Mouse (Mus musculus) lung, embryonic 16.5 days (tissue): ENCODE results near the gene Rnd3. TPM values are rescaled to one million over a fixed set of nuclear protein-coding genes. Genes with fewer than 3 reads are reported as not detected.

Experiments used
- ATAC-seq: fragments of 200-750 bp; cut with Nextera tagmentation; 2 replicates; pipeline ENCODE4 v1.8.0; 2017; ENCODE audit warnings: low read depth, mild to moderate bottlenecking, moderate library complexity
- H3K27ac ChIP-seq: fragments of 300-500 bp; sonication (generic); 2 replicates; pipeline ENCODE4 v1.5.1; 2014; ENCODE audit warnings: mild to moderate bottlenecking, control low read depth, low read length
- H3K27me3 ChIP-seq: fragments of 300-500 bp; sonication (generic); 2 replicates; pipeline ENCODE4 v1.6.1; 2014; ENCODE audit warnings: low read depth, low read length, mixed read lengths; ENCODE audit not compliant: control insufficient read depth, insufficient read depth
- H3K36me3 ChIP-seq: fragments of 300-500 bp; sonication (generic); 2 replicates; pipeline ENCODE4 v1.6.1; 2014; ENCODE audit warnings: low read length; ENCODE audit not compliant: control insufficient read depth, insufficient read depth
- H3K4me1 ChIP-seq: fragments of 300-500 bp; sonication (generic); replicated peaks from 2 replicates; pipeline ENCODE4 v1.6.1; 2014; ENCODE audit warnings: low read length, mixed read lengths; ENCODE audit not compliant: control insufficient read depth, insufficient read depth
- H3K4me2 ChIP-seq: fragments of 300-500 bp; sonication (generic); 2 replicates; pipeline ENCODE4 v1.6.1; 2014; ENCODE audit warnings: low read depth, low read length, control low read depth
- H3K4me3 ChIP-seq: fragments of 300-500 bp; sonication (generic); 2 replicates; pipeline ENCODE4 v1.5.1; 2014; ENCODE audit warnings: mild to moderate bottlenecking, low read length, control low read depth
- H3K9ac ChIP-seq: fragments of 300-500 bp; sonication (generic); 2 replicates; pipeline ENCODE4 v1.6.1; 2014; ENCODE audit warnings: low read length, control low read depth
- H3K9me3 ChIP-seq: fragments of 300-500 bp; sonication (generic); 2 replicates; pipeline ENCODE4 v1.6.1; 2016; ENCODE audit warnings: low read length; ENCODE audit not compliant: control insufficient read depth
- WGBS: fragments of 180-500 bp; shearing (Covaris S2); extraction: QIAGEN DNeasy Blood & Tissue Kit; methylation state at CpG from one replicate; pipeline ENCODE4 v1.1.7; 2014; 5-methylcytosine and 5-hydroxymethylcytosine counted together
- polyA plus RNA-seq: library from polyadenylated mRNA; unstranded; fragments of >200 nt; fragmentation: Nextera tagmentation; extraction: Ambion mirVana; gene quantifications from 2 replicates; pipeline ENCODE4 v1.2.1, GENCODE M21; 2015

Gene Rnd3
- polyA plus RNA-seq, 1 experiment from 2014 or later, result 68.6 TPM

- under 1% methylated on average over 20 of the region's 20 CpGs for WGBS
- Histone ChIP-seq H3K9ac (peak overlapping the region; percentile 86), H3K27ac (peak overlapping the region; percentile 91), H3K4me1 (peaks cover 18% of the 10 kb centered on the region), H3K4me2 (peak overlapping the region; percentile 76), H3K9me3 (no peaks in the 10 kb centered on the region), H3K36me3 (no peaks in the 10 kb centered on the region), H3K27me3 (peaks cover 2% of the 10 kb centered on the region; the same call in 1 of the 2 replicates), H3K4me3 (peak overlapping the region; percentile 92)
- ATAC-seq, result peak; percentile 20
Observed at GRCm38 (mm10) chr2:51148065-51148407, 875 bp downstream of the Rnd3 start.

- Histone ChIP-seq H3K27ac (peak overlapping the region; percentile 91), H3K9ac (peak overlapping the region; percentile 86), H3K4me1 (peaks cover 23% of the 10 kb centered on the region), H3K36me3 (no peaks in the 10 kb centered on the region), H3K4me3 (peak overlapping the region; percentile 92), H3K9me3 (no peaks in the 10 kb centered on the region), H3K27me3 (peaks cover 2% of the 10 kb centered on the region; the same call in 1 of the 2 replicates), H3K4me2 (peak overlapping the region; percentile 76)
- ATAC-seq, result peak; percentile 71
- under 1% methylated on average over 44 of the region's 45 CpGs for WGBS
Observed at GRCm38 (mm10) chr2:51147318-51148064, 1.4 kb downstream of the Rnd3 start.

DNA sequence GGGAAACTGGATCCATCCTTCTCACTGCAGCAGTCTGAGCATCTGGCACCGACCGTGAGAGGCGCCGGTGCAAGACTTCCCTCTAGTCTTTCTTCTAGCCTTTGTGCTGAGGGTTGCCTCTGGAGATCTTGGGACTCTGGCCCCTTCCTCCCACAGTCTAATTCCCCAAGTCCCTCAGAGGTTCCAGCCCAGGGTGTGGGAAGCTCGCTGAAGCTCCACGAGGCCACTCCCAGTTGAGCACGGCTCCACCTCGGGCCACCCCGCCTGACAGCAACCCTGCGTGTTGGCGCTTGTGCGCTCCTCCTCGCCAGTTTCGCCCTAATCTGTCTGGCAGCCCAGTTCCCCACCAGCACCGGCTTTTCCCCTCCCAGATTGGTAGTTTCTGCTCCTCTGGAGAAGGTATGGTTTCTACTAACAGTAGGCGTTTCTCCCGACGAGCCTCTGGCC is 2.0 kb downstream of the Rnd3 start:
- H3K4me2 ChIP-seq, result peak overlapping the region; percentile 76
- H3K4me1 ChIP-seq, result peaks cover 25% of the 10 kb centered on the region
- no peaks in the 10 kb centered on the region for H3K9me3 ChIP-seq
- peak overlapping the region; percentile 91 for H3K27ac ChIP-seq
- H3K36me3 ChIP-seq, result no peaks in the 10 kb centered on the region
- peak overlapping the region; percentile 86 for H3K9ac ChIP-seq
- H3K27me3 ChIP-seq, result peaks cover 2% of the 10 kb centered on the region; the same call in 1 of the 2 replicates
- peak overlapping the region; percentile 92 for H3K4me3 ChIP-seq
- WGBS, result under 1% methylated on average over 18 of the region's 18 CpGs
- ATAC-seq, result peak; percentile 72

DNA sequence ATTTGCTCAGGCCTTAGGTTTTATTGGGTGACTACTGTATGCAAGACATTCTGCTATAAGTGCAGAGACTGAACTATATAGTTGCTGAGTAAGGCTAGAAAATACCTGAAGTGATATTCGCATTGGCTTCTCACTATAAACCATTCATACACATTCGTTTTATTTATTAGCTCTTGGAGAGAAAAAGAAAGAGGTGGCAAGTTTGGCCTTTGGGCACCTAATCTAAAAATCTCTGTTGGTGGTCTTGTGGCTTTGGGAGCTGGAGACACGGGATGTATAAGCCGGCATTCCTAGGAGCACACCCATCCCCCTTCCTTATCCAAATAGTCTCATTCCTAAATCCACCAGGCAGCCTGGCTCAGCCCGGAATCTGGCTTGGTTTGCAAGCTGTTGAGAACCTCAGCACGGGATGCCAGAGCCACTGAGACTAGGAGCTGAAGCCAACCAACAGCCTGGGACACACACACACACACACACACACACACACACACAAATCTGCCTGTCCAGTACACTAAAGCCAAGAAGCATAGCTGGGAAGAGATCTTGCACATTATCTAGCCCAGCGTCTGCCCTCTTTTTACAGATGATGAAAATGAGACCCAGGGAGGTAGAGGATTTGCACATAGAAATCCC is 3.0 kb downstream of the Rnd3 start:
- Histone ChIP-seq H3K9ac (peak overlapping the region; percentile 86), H3K36me3 (no peaks in the 10 kb centered on the region), H3K27ac (peak overlapping the region; percentile 91), H3K4me1 (peaks cover 33% of the 10 kb centered on the region), H3K4me3 (peak overlapping the region; percentile 92), H3K27me3 (peaks cover 2% of the 10 kb centered on the region; the same call in 1 of the 2 replicates), H3K4me2 (peak overlapping the region; percentile 76), H3K9me3 (no peaks in the 10 kb centered on the region)
- 11% methylated on average over 7 of the region's 7 CpGs for WGBS
- ATAC-seq, result peak; percentile 8; the same call in 1 of the 2 replicates

- ATAC-seq, result no peak
- Histone ChIP-seq H3K9ac (peak overlapping the region; percentile 43), H3K27ac (peak overlapping the region; percentile 18), H3K36me3 (no peaks in the 10 kb centered on the region; the same call in 1 of the 2 replicates), H3K27me3 (no peaks in the 10 kb centered on the region), H3K4me3 (peak overlapping the region; percentile 31), H3K4me1 (peaks cover 46% of the 10 kb centered on the region), H3K9me3 (no peaks in the 10 kb centered on the region), H3K4me2 (peak overlapping the region; percentile 51)
- 43% methylated on average over 6 of the region's 6 CpGs for WGBS
Observed at GRCm38 (mm10) chr2:51144380-51145120, 4.4 kb downstream of the Rnd3 start.

GRCm38 (mm10) chr2:51142422-51142821 is 6.5 kb downstream of the Rnd3 start:
- no peaks in the 10 kb centered on the region for H3K27me3 ChIP-seq
- H3K36me3 ChIP-seq, result no peaks in the 10 kb centered on the region; the same call in 1 of the 2 replicates
- no peak overlapping the region for H3K9ac ChIP-seq
- H3K4me1 ChIP-seq, result peaks cover 49% of the 10 kb centered on the region
- H3K4me3 ChIP-seq, result no peak overlapping the region
- H3K27ac ChIP-seq, result no peak overlapping the region
- ATAC-seq, result no peak
- WGBS, result 47% methylated on average over 1 of the region's 1 CpGs
- H3K4me2 ChIP-seq, result no peak overlapping the region; the same call in 1 of the 2 replicates
- H3K9me3 ChIP-seq, result no peaks in the 10 kb centered on the region

DNA sequence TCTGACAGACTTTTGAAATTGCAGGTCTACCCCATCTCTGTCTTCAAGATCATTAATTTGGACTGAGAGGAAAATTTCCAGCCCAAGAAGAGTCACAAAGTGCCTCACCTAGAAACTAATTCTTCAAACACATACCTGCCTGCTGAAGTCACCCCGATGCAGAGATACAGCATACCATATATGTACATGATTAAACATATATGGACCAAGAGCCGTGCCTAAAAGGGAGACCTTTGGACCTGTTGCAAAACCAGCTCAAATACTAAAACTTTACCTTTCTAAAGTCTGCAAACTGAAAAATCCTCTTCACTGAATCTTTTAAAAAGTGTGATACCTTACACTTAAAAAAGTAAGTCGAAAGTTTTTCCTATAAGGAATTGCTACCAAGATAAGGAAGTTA is 7.6 kb downstream of the Rnd3 start:
- WGBS, result 29% methylated on average over 3 of the region's 3 CpGs
- Histone ChIP-seq H3K9me3 (no peaks in the 10 kb centered on the region), H3K27ac (peak overlapping the region; percentile 38; the same call in 1 of the 2 replicates), H3K4me2 (peak overlapping the region; percentile 45), H3K4me3 (peak overlapping the region; percentile 24), H3K27me3 (no peaks in the 10 kb centered on the region), H3K4me1 (peaks cover 49% of the 10 kb centered on the region), H3K9ac (peak overlapping the region; percentile 42; the same call in 1 of the 2 replicates), H3K36me3 (peaks cover 6% of the 10 kb centered on the region)
- ATAC-seq, result no peak

DNA sequence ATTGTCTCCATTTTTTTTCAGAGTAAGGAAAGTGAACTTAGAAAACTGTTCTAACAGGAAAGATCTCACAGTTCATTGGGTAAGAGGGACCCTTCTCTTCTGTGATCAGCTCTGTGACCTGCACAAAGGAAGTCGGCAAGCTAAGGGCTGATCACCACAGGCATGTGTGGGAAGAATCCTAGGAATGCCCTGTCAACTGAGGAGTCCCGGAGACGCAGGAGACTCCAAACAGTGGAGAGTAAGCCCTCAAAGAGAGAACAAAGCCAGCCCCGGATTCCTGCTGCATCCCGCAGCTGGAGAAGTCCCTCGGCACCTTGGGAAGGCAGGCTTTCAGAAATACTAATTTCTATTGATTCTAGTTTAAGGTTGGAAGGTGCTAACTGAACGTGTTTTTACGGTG is 8.4 kb downstream of the Rnd3 start:
- Histone ChIP-seq H3K9me3 (no peaks in the 10 kb centered on the region), H3K9ac (peak overlapping the region; percentile 42), H3K4me3 (peak overlapping the region; percentile 24), H3K4me1 (peaks cover 49% of the 10 kb centered on the region), H3K27me3 (no peaks in the 10 kb centered on the region), H3K36me3 (peaks cover 12% of the 10 kb centered on the region), H3K27ac (peak overlapping the region; percentile 38; the same call in 1 of the 2 replicates), H3K4me2 (peak overlapping the region; percentile 45)
- ATAC-seq, result peak; percentile 72
- WGBS, result 6% methylated on average over 8 of the region's 8 CpGs
